Mouse (Mus musculus): ENCODE results near the gene Gpr26. TPM values are rescaled to one million over a fixed set of nuclear protein-coding genes. Genes with fewer than 3 reads are reported as not detected.

Gene Gpr26
- polyA plus RNA-seq, 1 experiment from 2014 or later, result not detected

- ATAC-seq (ENCODE audit: low FRiP score, low TSS enrichment), result no peak
- no peaks in the 10 kb centered on the region for H3K36me3 ChIP-seq (ENCODE audit: control insufficient read depth, insufficient read depth, low read length)
Measured at GRCm38 (mm10) chr7:131978609-131979008, 12.3 kb downstream of the Gpr26 start.

DNA sequence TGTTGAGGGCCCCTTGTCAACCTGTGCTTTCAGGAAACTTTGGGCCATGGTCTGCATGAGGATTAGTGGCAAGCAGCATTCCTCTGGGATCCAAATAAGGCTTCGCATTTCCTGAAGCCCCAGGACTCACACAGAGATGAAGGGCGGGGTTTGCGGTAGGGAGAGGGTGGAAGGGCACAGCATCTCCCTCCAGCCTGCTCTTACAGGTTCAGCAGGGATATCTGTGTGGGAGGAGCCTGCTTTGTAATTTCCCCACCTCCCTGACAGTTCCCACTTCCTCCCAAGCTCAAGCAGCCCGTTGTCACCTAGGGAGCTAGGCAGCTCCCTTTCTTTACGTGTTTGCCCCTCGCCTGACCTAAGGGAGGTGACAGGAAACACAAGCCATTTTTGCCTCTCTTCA lies 22.8 kb downstream of the Gpr26 start:
- TF ChIP-seq EP300 (optimal IDR thresholded peaks at IDR 0.05), result no peak
- TF ChIP-seq CTCF (IDR thresholded peaks at IDR 0.05; ENCODE audit: low read depth), result no peak
- Histone ChIP-seq H3K9ac (ENCODE audit: low read length) (no peak overlapping the region), H3K27ac (replicated peaks) (no peak overlapping the region), H3K27me3 (ENCODE audit: control insufficient read depth, insufficient read depth, low read length) (no peaks in the 10 kb centered on the region), H3K9me3 (ENCODE audit: control insufficient read depth, low read length) (no peaks in the 10 kb centered on the region), H3K36me3 (ENCODE audit: control insufficient read depth, insufficient read depth, low read length) (no peaks in the 10 kb centered on the region), H3K4me3 (ENCODE audit: low read depth, low read length) (no peak overlapping the region), H3K4me1 (replicated peaks; ENCODE audit: control insufficient read depth, insufficient read depth) (no peaks in the 10 kb centered on the region), H3K4me2 (replicated peaks; ENCODE audit: low read depth) (no peak overlapping the region)
- ATAC-seq (ENCODE audit: low FRiP score, low TSS enrichment) (no peak), DNase-seq (ENCODE audit: low spot score) (no peak)
- WGBS, result 17% methylated on average over 6 of the region's 6 CpGs

More at GRCm38 (mm10) chr7:131978609-131979008, 12.3 kb downstream of the Gpr26 start:
- Histone ChIP-seq H3K4me1 (replicated peaks; ENCODE audit: control insufficient read depth, insufficient read depth) (no peaks in the 10 kb centered on the region), H3K27ac (replicated peaks) (no peak overlapping the region), H3K4me3 (ENCODE audit: low read depth, low read length) (no peak overlapping the region), H3K9ac (ENCODE audit: low read length) (no peak overlapping the region), H3K9me3 (ENCODE audit: control insufficient read depth, low read length) (no peaks in the 10 kb centered on the region), H3K27me3 (ENCODE audit: control insufficient read depth, insufficient read depth, low read length) (no peaks in the 10 kb centered on the region), H3K4me2 (replicated peaks; ENCODE audit: low read depth) (no peak overlapping the region)
- WGBS, result 68% methylated on average over 11 of the region's 11 CpGs
- no peak for TF ChIP-seq EP300 (optimal IDR thresholded peaks at IDR 0.05)
- no peak for TF ChIP-seq CTCF (IDR thresholded peaks at IDR 0.05; ENCODE audit: low read depth)
- no peak for DNase-seq (ENCODE audit: low spot score)

DNA sequence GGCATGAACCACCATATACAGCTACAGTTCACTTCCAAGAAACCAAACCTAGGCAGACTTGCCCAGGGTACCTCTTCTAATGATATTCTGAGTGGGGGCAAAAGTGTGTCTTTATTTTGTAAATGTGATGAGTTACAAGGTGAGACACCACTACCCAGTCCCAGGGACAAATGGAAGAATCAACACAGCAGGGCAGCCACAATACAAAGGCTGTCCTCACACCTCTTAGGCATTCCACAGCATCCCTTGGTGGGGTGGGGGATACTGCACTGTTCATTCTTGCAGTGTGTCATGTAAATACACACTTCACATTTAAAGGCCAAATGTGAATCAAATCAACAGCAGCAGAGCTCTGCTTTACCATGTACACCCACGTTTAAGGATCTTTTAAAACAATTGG lies 26.0 kb downstream of the Gpr26 start:
- no peak for ATAC-seq (ENCODE audit: low FRiP score, low TSS enrichment)

DNA sequence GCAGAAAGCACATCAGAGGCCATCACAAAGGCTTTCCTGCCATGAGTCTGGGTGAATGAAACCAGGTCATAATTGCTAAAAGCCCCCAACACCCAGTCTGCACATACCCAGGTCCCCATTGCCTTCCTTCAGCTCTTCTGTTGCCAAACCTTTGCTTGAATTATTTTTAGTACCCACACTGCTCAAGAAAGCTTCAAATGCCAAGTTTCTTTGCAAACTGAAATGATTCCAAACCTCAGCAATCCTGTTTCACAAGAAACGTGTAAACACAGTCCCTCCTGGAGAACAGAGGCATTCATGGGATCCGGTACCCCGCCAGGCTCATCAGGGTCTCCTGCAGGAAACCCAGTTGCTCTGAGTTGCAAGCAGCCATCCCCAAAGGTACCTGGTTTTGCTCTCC lies 26.6 kb downstream of the Gpr26 start:
- TF ChIP-seq EP300 (optimal IDR thresholded peaks at IDR 0.05) (no peak), CTCF (IDR thresholded peaks at IDR 0.05; ENCODE audit: low read depth) (no peak)
- H3K4me1 ChIP-seq (replicated peaks; ENCODE audit: control insufficient read depth, insufficient read depth), result no peaks in the 10 kb centered on the region
- H3K4me2 ChIP-seq (replicated peaks; ENCODE audit: low read depth), result no peak overlapping the region
- H3K27me3 ChIP-seq (ENCODE audit: control insufficient read depth, insufficient read depth, low read length), result no peaks in the 10 kb centered on the region
- DNase-seq (ENCODE audit: low spot score) (no peak), ATAC-seq (ENCODE audit: low FRiP score, low TSS enrichment) (no peak)
- H3K27ac ChIP-seq (replicated peaks), result no peak overlapping the region
- no peaks in the 10 kb centered on the region for H3K9me3 ChIP-seq (ENCODE audit: control insufficient read depth, low read length)
- no peak overlapping the region for H3K9ac ChIP-seq (ENCODE audit: low read length)
- WGBS, result 54% methylated on average over 3 of the region's 3 CpGs
- no peaks in the 10 kb centered on the region for H3K36me3 ChIP-seq (ENCODE audit: control insufficient read depth, insufficient read depth, low read length)
- no peak overlapping the region for H3K4me3 ChIP-seq (ENCODE audit: low read depth, low read length)

More for the DNA sequence above, 26.0 kb downstream of the Gpr26 start:
- H3K4me1 ChIP-seq (replicated peaks; ENCODE audit: control insufficient read depth, insufficient read depth), result no peaks in the 10 kb centered on the region
- WGBS, result 57% methylated on average over 1 of the region's 1 CpGs
- TF ChIP-seq EP300 (optimal IDR thresholded peaks at IDR 0.05) (no peak), CTCF (IDR thresholded peaks at IDR 0.05; ENCODE audit: low read depth) (no peak)
- no peak overlapping the region for H3K4me3 ChIP-seq (ENCODE audit: low read depth, low read length)
- no peak overlapping the region for H3K9ac ChIP-seq (ENCODE audit: low read length)
- H3K36me3 ChIP-seq (ENCODE audit: control insufficient read depth, insufficient read depth, low read length), result no peaks in the 10 kb centered on the region
- H3K4me2 ChIP-seq (replicated peaks; ENCODE audit: low read depth), result no peak overlapping the region
- H3K27me3 ChIP-seq (ENCODE audit: control insufficient read depth, insufficient read depth, low read length), result no peaks in the 10 kb centered on the region
- H3K27ac ChIP-seq (replicated peaks), result no peak overlapping the region
- no peak for DNase-seq (ENCODE audit: low spot score)
- H3K9me3 ChIP-seq (ENCODE audit: control insufficient read depth, low read length), result no peaks in the 10 kb centered on the region

- no peaks in the 10 kb centered on the region for H3K36me3 ChIP-seq (ENCODE audit: control insufficient read depth, insufficient read depth, low read length)
- no peak for TF ChIP-seq EP300 (optimal IDR thresholded peaks at IDR 0.05)
- no peak for TF ChIP-seq CTCF (IDR thresholded peaks at IDR 0.05; ENCODE audit: low read depth)
- no peaks in the 10 kb centered on the region for H3K9me3 ChIP-seq (ENCODE audit: control insufficient read depth, low read length)
- no peaks in the 10 kb centered on the region for H3K27me3 ChIP-seq (ENCODE audit: control insufficient read depth, insufficient read depth, low read length)
- H3K4me2 ChIP-seq (replicated peaks; ENCODE audit: low read depth), result no peak overlapping the region
- 71% methylated on average over 14 of the region's 14 CpGs for WGBS
- no peak overlapping the region for H3K27ac ChIP-seq (replicated peaks)
- DNase-seq (ENCODE audit: low spot score), result no peak
- no peak overlapping the region for H3K4me3 ChIP-seq (ENCODE audit: low read depth, low read length)
- no peaks in the 10 kb centered on the region for H3K4me1 ChIP-seq (replicated peaks; ENCODE audit: control insufficient read depth, insufficient read depth)
- no peak for ATAC-seq (ENCODE audit: low FRiP score, low TSS enrichment)
- H3K9ac ChIP-seq (ENCODE audit: low read length), result no peak overlapping the region
Measured at GRCm38 (mm10) chr7:132005996-132006696, 39.9 kb downstream of the Gpr26 start.

GRCm38 (mm10) chr7:132009002-132009401 lies 42.7 kb downstream of the Gpr26 start:
- H3K4me3 ChIP-seq (ENCODE audit: low read depth, low read length), result no peak overlapping the region
- no peak overlapping the region for H3K4me2 ChIP-seq (replicated peaks; ENCODE audit: low read depth)
- 59% methylated on average over 7 of the region's 7 CpGs for WGBS
- H3K27ac ChIP-seq (replicated peaks), result no peak overlapping the region
- H3K4me1 ChIP-seq (replicated peaks; ENCODE audit: control insufficient read depth, insufficient read depth), result no peaks in the 10 kb centered on the region
- H3K36me3 ChIP-seq (ENCODE audit: control insufficient read depth, insufficient read depth, low read length), result no peaks in the 10 kb centered on the region
- DNase-seq (ENCODE audit: low spot score), result no peak
- no peak for TF ChIP-seq EP300 (optimal IDR thresholded peaks at IDR 0.05)
- no peak for TF ChIP-seq CTCF (IDR thresholded peaks at IDR 0.05; ENCODE audit: low read depth)
- no peaks in the 10 kb centered on the region for H3K9me3 ChIP-seq (ENCODE audit: control insufficient read depth, low read length)
- H3K27me3 ChIP-seq (ENCODE audit: control insufficient read depth, insufficient read depth, low read length), result no peaks in the 10 kb centered on the region
- ATAC-seq (ENCODE audit: low FRiP score, low TSS enrichment), result no peak
- H3K9ac ChIP-seq (ENCODE audit: low read length), result no peak overlapping the region
